Mouse (Mus musculus): ENCODE measurements at regions not wholly inside any gene's neighbourhood (a gene's known extent, or its start where the extent isn't known, plus 50 kb on each side); places are given as distances from the start of the nearest gene placed in this dataset.

GRCm38 (mm10) chr15:85674191-85674984 is 60.4 kb upstream of the Ppara start:
- no peak for DNase-seq (ENCODE audit: low spot score)

GRCm38 (mm10) chr15:85675126-85675525 is 59.7 kb upstream of the Ppara start:
- no peak for DNase-seq (ENCODE audit: low spot score)

GRCm38 (mm10) chr15:85675736-85676135 is 59.0 kb upstream of the Ppara start:
- no peak for DNase-seq (ENCODE audit: low spot score)

- DNase-seq (ENCODE audit: low spot score): no peak
These were observed 58.6 kb upstream of the Ppara start for GRCm38 (mm10) chr15:85676156-85676555.

GRCm38 (mm10) chr15:85676871-85677270 is 57.9 kb upstream of the Ppara start:
- DNase-seq (ENCODE audit: low spot score): no peak

GRCm38 (mm10) chr15:85677381-85677780 is 57.4 kb upstream of the Ppara start:
- no peak for DNase-seq (ENCODE audit: low spot score)

- no peak for DNase-seq (ENCODE audit: low spot score)
These were observed 56.9 kb upstream of the Ppara start for GRCm38 (mm10) chr15:85677855-85678254.

- no peak for DNase-seq (ENCODE audit: low spot score)
These were observed 56.4 kb upstream of the Ppara start for GRCm38 (mm10) chr15:85678351-85678895.

- no peak for DNase-seq (ENCODE audit: low spot score)
These were observed 55.6 kb upstream of the Ppara start for GRCm38 (mm10) chr15:85678981-85679708.

GRCm38 (mm10) chr15:85679864-85680428 is 54.8 kb upstream of the Ppara start:
- DNase-seq (ENCODE audit: low spot score): no peak

GRCm38 (mm10) chr15:85680460-85681224 is 54.1 kb upstream of the Ppara start:
- DNase-seq (ENCODE audit: low spot score): no peak

- no peak for DNase-seq (ENCODE audit: low spot score)
These were observed 52.7 kb upstream of the Ppara start for GRCm38 (mm10) chr15:85682116-85682515.

- no peak for DNase-seq (ENCODE audit: low spot score)
These were observed 52.0 kb upstream of the Ppara start for GRCm38 (mm10) chr15:85682780-85683179.

GRCm38 (mm10) chr15:85683271-85683670 is 51.5 kb upstream of the Ppara start:
- DNase-seq (ENCODE audit: low spot score): no peak

GRCm38 (mm10) chr15:85683716-85684115 is 51.1 kb upstream of the Ppara start:
- DNase-seq (ENCODE audit: low spot score): no peak

GRCm38 (mm10) chr15:85684164-85684708 is 50.5 kb upstream of the Ppara start:
- DNase-seq (ENCODE audit: low spot score): no peak

- DNase-seq (ENCODE audit: low spot score): no peak
These were observed 49.9 kb upstream of the Ppara start for GRCm38 (mm10) chr15:85684875-85685274.

All from testis, postnatal 10 days (tissue).